Mouse (Mus musculus): ENCODE measurements around the gene Gdf2.
A peak's percentile ranks its signal among the peaks of the same experiment; 100 is the strongest.

Gene Gdf2

GRCm38 (mm10) chr14:33940739-33941138 is at the start of gene Gdf2:
Gene Gdf2, plus strand, starts transcription at chr14:33941039.
- no peak for DNase-seq (ENCODE audit: inconsistent ontology term)

- DNase-seq (ENCODE audit: inconsistent ontology term): no peak
These were observed 49.3 kb upstream of the Gdf2 start for GRCm38 (mm10) chr14:33891507-33891906.

DNA sequence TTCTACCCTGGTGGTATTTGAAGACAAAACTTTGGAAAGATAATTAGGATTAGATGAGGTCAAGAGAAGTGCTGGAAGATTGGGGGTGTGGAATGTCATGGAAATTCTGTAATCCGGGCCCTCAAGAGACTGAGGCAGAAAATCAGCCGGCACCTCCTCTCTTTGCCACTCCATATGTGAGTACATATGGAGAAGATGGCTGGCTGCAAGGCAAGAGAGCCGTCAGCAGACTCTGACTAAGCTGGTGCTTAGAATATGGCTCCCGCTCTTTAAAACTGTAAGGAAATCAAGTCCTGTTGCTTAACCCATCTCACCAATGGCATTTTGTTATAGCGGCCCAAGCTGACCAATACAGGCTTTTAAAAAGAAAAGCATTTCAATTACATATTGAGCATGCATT is 45.1 kb upstream of the Gdf2 start:
- no peak for DNase-seq (ENCODE audit: inconsistent ontology term)

- DNase-seq (ENCODE audit: inconsistent ontology term): peak; percentile 48
These were observed 44.1 kb upstream of the Gdf2 start for GRCm38 (mm10) chr14:33896628-33897300.

DNA sequence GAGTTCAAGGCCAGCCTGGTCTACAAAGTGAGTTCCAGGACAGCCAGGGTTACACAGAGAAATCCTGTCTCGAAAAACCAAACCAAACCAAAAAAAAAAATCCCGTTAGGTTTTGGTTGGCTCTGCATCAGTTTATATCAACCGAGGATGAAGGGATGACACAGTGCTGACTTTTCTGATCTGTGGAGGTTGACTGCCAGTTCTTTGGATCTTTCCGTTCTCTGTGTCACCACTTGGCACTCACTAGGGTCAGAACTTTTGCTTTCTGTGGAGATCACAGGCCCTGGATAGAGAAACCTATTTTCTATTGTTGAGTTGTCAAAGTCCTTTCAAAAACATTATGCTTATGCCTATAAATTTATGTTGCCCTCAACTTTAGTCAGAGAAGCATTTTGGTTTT is 38.1 kb upstream of the Gdf2 start:
- DNase-seq (ENCODE audit: inconsistent ontology term): peak; percentile 44

DNA sequence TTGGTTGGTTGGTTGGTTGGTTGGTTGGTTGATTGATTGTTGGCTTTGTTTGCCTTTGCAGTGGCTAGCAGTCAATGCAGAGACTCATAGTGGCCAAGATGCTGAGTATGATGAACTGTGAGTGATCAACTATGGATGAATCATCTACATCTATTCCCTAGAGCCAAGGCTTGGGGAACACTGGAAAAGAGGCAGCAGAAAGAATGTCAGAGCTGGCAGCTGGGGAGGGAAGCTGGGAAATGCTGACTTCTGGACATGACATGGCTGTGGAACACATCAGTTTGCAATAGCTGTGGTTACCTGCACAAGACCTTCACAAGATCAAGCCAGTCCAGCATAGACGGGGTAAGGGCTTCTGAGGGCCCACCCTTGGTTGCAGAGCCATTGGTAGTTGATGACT is 37.6 kb upstream of the Gdf2 start:
- peak; percentile 45 for DNase-seq (ENCODE audit: inconsistent ontology term)

GRCm38 (mm10) chr14:33904851-33905250 is 36.0 kb upstream of the Gdf2 start:
- DNase-seq (ENCODE audit: inconsistent ontology term): peak; percentile 56

GRCm38 (mm10) chr14:33913727-33914126 is 27.1 kb upstream of the Gdf2 start:
- DNase-seq (ENCODE audit: inconsistent ontology term): no peak

GRCm38 (mm10) chr14:33914206-33914605 is 26.6 kb upstream of the Gdf2 start:
- DNase-seq (ENCODE audit: inconsistent ontology term): no peak

DNA sequence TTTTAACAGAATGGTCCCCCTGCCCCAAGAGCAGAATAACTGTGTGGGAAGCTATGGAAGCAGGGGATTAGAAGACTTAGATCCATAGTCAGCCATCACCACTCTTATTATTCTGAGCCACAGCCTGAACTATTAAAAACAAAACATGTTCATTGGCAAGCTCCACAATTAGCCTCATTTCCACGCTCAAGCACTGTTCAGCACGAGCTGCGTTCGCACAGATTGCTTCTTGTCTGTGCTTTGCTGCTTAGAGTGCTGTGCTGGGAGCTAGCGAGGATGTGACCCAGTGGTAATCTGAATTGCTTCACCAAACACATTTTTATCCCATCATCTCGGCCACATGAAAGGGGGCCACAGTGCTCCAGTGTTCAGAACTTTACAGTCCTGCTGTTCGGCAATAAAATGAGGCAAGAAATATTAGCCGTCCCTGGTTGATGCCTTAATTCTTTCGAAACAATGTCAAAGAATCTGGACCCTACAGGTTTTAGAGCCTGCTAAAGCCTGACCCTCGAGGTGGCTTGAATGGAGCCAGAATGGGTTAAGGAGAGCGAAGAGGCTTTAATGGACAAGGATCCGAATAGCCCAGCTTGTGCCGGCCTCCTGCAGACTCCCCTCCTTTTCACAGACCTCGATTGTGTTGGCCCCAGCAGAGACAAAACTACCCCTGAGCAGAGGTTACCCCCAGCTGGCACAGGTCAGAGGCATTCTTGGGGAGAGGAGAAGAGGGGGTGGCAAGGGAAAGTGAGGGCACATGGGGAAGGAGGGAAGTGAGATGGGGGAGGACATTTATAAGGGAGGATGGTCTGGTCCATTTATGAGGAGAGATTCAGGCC is 19.9 kb upstream of the Gdf2 start:
- DNase-seq (ENCODE audit: inconsistent ontology term): no peak

DNA sequence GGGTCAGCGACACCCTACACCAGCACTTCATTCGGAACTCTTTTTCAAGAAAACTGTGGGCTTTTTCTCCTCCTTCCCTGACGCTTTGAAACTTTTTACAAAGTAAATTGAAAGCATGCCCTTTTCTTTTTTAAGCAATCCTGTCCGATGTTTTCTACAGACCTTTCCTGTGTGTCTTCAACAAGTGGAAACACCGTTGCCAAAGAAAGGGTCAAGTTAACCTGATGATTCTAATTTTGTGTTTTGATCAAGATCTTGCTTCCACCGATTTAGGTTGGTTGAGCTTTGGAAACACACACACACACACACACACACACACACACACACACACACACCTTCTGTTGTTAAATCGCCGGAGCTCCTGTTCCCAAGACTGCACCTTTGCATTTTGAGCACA is 18.1 kb upstream of the Gdf2 start:
- DNase-seq (ENCODE audit: inconsistent ontology term): no peak

DNA sequence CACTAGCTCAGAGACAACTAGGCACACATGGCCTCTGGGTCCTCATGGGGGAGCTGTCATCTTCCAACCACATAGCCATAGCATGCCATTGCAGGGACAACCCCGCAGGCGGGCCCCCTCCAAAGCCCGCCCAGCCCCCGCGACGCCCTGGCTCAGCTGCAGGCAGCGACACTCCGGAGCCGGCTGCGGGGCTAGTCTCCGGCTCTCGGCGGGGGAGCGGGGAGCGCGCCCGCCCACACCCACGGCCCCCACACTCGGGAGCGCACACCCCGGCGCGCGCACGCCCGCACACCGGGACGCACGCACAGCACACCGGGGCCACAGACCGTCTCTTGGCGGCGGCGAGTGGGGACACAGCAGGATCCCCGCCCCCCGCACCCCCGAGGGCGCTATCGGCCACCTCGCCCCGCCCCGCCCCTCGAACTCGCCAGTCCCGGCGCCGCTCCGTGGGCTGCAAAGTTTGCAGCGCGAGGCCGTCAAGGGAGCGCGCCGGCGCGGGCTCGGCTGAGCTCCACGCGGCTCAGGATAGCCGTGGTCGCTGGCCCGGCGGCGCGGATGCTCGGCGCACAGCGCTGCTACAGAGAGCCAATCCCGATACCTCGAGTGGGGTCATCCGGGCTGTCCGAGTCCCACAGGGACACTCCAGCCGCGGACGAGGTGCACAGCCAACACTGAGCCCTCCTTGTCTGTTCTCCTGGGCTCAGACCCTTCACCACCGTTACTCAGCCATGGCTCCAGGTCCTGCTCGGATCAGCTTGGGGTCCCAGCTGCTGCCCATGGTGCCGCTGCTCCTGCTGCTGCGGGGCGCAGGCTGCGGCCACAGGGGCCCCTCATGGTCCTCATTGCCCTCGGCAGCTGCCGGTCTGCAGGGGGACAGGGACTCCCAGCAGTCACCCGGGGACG is 17.4 kb upstream of the Gdf2 start, which contains the start of gene Gdf10:
Gene Gdf10 (plus strand): TSS at position 420 of the 903 bp plus-strand sequence.
- DNase-seq (ENCODE audit: inconsistent ontology term): peak; percentile 45

DNA sequence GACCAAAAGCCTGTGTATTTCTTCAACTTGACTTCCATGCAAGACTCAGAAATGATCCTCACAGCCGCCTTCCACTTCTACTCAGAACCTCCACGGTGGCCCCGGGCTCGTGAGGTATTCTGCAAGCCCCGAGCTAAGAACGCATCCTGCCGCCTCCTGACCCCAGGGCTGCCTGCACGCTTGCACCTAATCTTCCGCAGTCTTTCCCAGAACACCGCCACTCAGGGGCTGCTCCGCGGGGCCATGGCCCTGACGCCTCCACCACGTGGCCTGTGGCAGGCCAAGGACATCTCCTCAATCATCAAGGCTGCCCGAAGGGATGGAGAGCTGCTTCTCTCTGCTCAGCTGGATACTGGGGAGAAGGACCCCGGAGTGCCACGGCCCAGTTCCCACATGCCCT is 9.0 kb upstream of the Gdf2 start:
- DNase-seq (ENCODE audit: inconsistent ontology term): no peak

- DNase-seq (ENCODE audit: inconsistent ontology term): no peak
These were observed 7.7 kb upstream of the Gdf2 start for GRCm38 (mm10) chr14:33932935-33933703.

GRCm38 (mm10) chr14:33933778-33934317 is 7.0 kb upstream of the Gdf2 start:
- peak; percentile 48 for DNase-seq (ENCODE audit: inconsistent ontology term)

- peak; percentile 30 for DNase-seq (ENCODE audit: inconsistent ontology term)
These were observed 1.7 kb upstream of the Gdf2 start for GRCm38 (mm10) chr14:33939117-33939516.

GRCm38 (mm10) chr14:33942222-33942621 is 1.4 kb downstream of the Gdf2 start:
- DNase-seq (ENCODE audit: inconsistent ontology term): no peak

DNA sequence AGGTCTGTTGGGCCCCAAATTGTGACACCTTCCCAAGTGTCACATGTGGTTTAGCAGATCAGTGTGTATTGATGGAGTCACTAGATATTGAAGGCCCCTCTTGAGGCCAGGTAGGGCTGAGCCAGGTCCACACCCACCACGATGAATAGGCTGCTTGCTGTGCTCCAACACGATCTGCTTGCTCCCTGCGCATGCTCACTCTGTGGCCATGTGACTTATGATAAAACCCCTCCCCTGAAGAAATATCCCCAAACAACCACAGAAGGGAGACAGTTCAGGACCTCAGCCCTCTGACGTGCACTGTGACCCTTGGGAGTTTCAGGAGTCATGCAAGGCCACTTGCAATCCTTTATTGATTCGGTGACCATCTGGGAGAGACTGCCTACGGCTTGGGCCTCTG is 5.3 kb downstream of the Gdf2 start:
- DNase-seq (ENCODE audit: inconsistent ontology term): no peak

DNA sequence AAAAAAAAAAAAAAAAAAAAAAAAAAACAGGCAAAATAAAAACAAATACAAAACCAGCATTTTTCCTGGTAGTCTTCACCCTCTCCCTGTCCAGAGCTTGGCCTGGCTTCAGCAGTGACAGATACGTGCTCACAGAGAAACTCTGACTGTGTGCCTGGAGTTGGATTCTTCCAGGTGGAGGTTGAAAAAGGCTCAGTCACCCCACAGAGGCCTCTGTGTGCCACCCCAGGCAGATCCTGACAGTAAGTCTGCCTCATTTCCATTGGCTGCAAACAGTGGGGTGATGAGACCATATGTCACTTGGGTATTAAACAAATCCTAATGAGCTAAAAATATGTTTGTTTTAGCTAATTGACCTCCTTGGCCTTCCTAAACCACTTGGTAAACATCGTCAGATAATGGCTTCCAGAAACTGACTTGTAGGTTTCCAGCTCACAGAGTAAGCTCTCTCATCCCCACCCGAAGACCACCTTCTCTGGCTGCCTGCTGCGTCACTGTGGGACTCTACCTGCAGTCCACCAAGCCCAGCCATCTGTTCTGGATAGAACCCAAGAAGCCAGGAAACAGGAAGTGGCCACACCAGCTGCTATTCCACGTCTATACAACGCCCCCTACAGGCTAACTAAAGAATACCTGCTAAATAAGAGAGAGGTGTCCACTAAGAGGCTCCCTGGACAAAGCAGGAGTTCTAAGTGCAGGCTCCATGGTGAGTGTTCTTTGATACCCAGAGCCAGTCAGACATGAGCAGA is 11.6 kb downstream of the Gdf2 start:
- DNase-seq (ENCODE audit: inconsistent ontology term): no peak

GRCm38 (mm10) chr14:33953761-33954160 is 12.9 kb downstream of the Gdf2 start, which contains the start of gene Rbp3:
Gene Rbp3, plus strand, starts transcription at chr14:33954003.
- no peak for DNase-seq (ENCODE audit: inconsistent ontology term)

Measured in Muller cell, postnatal 12 days (primary cell).